Mouse (Mus musculus): ENCODE measurements at regions not wholly inside any gene's neighbourhood (a gene's known extent, or its start where the extent isn't known, plus 50 kb on each side); places are given as distances from the start of the nearest gene placed in this dataset.

DNA sequence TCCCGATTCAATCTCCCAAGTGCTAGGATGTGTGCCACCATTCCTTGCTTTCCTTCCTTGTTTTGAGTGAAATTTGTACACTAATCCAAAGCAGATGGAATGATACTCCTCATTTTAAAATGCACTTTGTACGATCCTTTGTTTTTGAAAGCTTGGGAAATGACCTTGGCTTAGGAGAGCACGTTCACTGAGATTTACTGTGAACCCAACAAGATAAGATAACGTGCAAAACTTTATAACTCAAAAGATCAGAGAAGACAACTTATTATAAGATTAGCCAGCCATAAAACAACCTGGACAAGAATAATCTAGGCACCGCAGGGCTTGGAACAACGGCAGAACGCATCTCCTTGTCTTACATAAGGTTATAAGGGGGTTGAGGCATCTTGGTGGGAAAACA lies 134.6 kb upstream of the Rxylt1 start:
- no peaks in the 10 kb centered on the region for H3K79me2 ChIP-seq (ENCODE audit: control insufficient read depth, insufficient read depth)
- TF ChIP-seq USF1 (IDR thresholded peaks at IDR 0.05; ENCODE audit: low read depth) (no peak), FOSL1 (IDR thresholded peaks at IDR 0.05; ENCODE audit: insufficient read depth, low read length, poor library complexity, severe bottlenecking) (no peak), CEBPB (IDR thresholded peaks at IDR 0.05; ENCODE audit: low read depth) (no peak), CTCF (IDR thresholded peaks at IDR 0.05; ENCODE audit: control insufficient read depth, insufficient read depth, insufficient read length) (no peak), MAX (IDR thresholded peaks at IDR 0.05) (no peak), MYOD1 (IDR thresholded peaks at IDR 0.05; ENCODE audit: control insufficient read depth, insufficient read length, low read depth) (no peak), MYOG (IDR thresholded peaks at IDR 0.05; ENCODE audit: control insufficient read depth, extremely low read depth, insufficient read length) (no peak)
- H3K79me3 ChIP-seq (ENCODE audit: low read depth): no peaks in the 10 kb centered on the region
- H3K36me3 ChIP-seq (ENCODE audit: control insufficient read depth, insufficient read depth): no peaks in the 10 kb centered on the region
- H3K27me3 ChIP-seq (ENCODE audit: control insufficient read depth, insufficient read depth, insufficient read length): no peaks in the 10 kb centered on the region
- no peak overlapping the region for H3K4me3 ChIP-seq (ENCODE audit: insufficient read depth, poor library complexity, severe bottlenecking)
- no peak overlapping the region for H3ac ChIP-seq (ENCODE audit: control insufficient read depth, insufficient read length, low read depth)

GRCm38 (mm10) chr10:122230746-122231145 lies 133.6 kb upstream of the Rxylt1 start:
- Histone ChIP-seq H3K36me3 (ENCODE audit: control insufficient read depth, insufficient read depth) (no peaks in the 10 kb centered on the region), H3K79me2 (ENCODE audit: control insufficient read depth, insufficient read depth) (no peaks in the 10 kb centered on the region), H3ac (ENCODE audit: control insufficient read depth, insufficient read length, low read depth) (no peak overlapping the region), H3K4me3 (ENCODE audit: insufficient read depth, poor library complexity, severe bottlenecking) (no peak overlapping the region), H3K27me3 (ENCODE audit: control insufficient read depth, insufficient read depth, insufficient read length) (no peaks in the 10 kb centered on the region), H3K79me3 (ENCODE audit: low read depth) (no peaks in the 10 kb centered on the region)
- no peak for TF ChIP-seq MYOD1 (IDR thresholded peaks at IDR 0.05; ENCODE audit: control insufficient read depth, insufficient read length, low read depth)
- no peak for TF ChIP-seq CEBPB (IDR thresholded peaks at IDR 0.05; ENCODE audit: low read depth)

- no peaks in the 10 kb centered on the region for H3K27me3 ChIP-seq (ENCODE audit: control insufficient read depth, insufficient read depth, insufficient read length)
- TF ChIP-seq MYOD1 (IDR thresholded peaks at IDR 0.05; ENCODE audit: control insufficient read depth, insufficient read length, low read depth) (no peak), USF1 (IDR thresholded peaks at IDR 0.05; ENCODE audit: low read depth) (no peak), CTCF (IDR thresholded peaks at IDR 0.05; ENCODE audit: control insufficient read depth, insufficient read depth, insufficient read length) (no peak), MAX (IDR thresholded peaks at IDR 0.05) (no peak), CEBPB (IDR thresholded peaks at IDR 0.05; ENCODE audit: low read depth) (no peak), FOSL1 (IDR thresholded peaks at IDR 0.05; ENCODE audit: insufficient read depth, low read length, poor library complexity, severe bottlenecking) (no peak), MYOG (IDR thresholded peaks at IDR 0.05; ENCODE audit: control insufficient read depth, extremely low read depth, insufficient read length) (no peak)
Measured at GRCm38 (mm10) chr10:122225679-122226078, 128.5 kb upstream of the Rxylt1 start.

DNA sequence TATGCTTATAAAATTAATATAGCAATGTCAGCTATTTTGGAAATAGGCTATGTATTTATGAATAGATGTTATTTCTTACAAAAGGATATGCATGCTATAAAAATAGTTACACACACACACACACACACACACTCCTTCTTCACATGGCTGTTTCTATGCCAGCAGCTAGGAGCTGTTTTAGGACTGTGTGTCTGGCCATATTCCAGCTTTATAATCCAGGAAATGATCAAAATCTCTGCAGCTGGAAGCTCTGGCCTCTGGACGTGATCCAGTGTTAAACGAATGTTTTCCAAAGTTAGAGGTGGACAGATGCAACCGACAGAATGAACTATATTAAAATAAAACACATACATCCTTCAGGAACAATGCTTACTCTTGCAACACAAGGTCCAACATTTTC lies 125.9 kb upstream of the Rxylt1 start:
- Histone ChIP-seq H3K36me3 (ENCODE audit: control insufficient read depth, insufficient read depth) (no peaks in the 10 kb centered on the region), H3K79me2 (ENCODE audit: control insufficient read depth, insufficient read depth) (no peaks in the 10 kb centered on the region), H3K79me3 (ENCODE audit: low read depth) (no peaks in the 10 kb centered on the region), H3ac (ENCODE audit: control insufficient read depth, insufficient read length, low read depth) (no peak overlapping the region), H3K4me3 (ENCODE audit: insufficient read depth, poor library complexity, severe bottlenecking) (no peak overlapping the region), H3K27me3 (ENCODE audit: control insufficient read depth, insufficient read depth, insufficient read length) (no peaks in the 10 kb centered on the region)
- no peak for TF ChIP-seq USF1 (IDR thresholded peaks at IDR 0.05; ENCODE audit: low read depth)
- no peak for TF ChIP-seq CTCF (IDR thresholded peaks at IDR 0.05; ENCODE audit: control insufficient read depth, insufficient read depth, insufficient read length)
- TF ChIP-seq MYOD1 (IDR thresholded peaks at IDR 0.05; ENCODE audit: control insufficient read depth, insufficient read length, low read depth): no peak
- TF ChIP-seq MAX (IDR thresholded peaks at IDR 0.05): no peak
- no peak for TF ChIP-seq MYOG (IDR thresholded peaks at IDR 0.05; ENCODE audit: control insufficient read depth, extremely low read depth, insufficient read length)
- no peak for TF ChIP-seq FOSL1 (IDR thresholded peaks at IDR 0.05; ENCODE audit: insufficient read depth, low read length, poor library complexity, severe bottlenecking)
- TF ChIP-seq CEBPB (IDR thresholded peaks at IDR 0.05; ENCODE audit: low read depth): no peak

More at GRCm38 (mm10) chr10:122225679-122226078, 128.5 kb upstream of the Rxylt1 start:
- H3K79me3 ChIP-seq (ENCODE audit: low read depth): no peaks in the 10 kb centered on the region
- H3K4me3 ChIP-seq (ENCODE audit: insufficient read depth, poor library complexity, severe bottlenecking): no peak overlapping the region
- no peaks in the 10 kb centered on the region for H3K79me2 ChIP-seq (ENCODE audit: control insufficient read depth, insufficient read depth)
- H3ac ChIP-seq (ENCODE audit: control insufficient read depth, insufficient read length, low read depth): no peak overlapping the region
- H3K36me3 ChIP-seq (ENCODE audit: control insufficient read depth, insufficient read depth): no peaks in the 10 kb centered on the region

DNA sequence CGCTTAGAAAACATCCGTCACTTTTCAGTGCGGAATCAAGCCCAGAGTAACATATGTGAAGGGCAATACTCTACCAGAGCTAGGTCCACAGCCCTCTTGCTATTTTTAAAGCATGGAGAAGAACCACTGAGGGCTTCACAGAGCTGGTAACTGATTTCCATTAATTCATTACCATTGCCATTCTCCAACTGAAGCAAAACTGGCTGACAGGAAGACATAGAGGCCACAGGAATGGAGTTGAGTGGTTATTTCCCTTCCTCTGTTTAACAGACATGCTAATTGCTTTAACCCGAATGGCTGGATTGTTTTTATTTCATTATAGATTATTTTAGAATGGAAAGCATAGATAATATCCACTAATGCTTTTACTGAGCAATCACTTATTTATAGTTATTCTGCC lies 120.4 kb upstream of the Rxylt1 start:
- Histone ChIP-seq H3K79me3 (ENCODE audit: low read depth) (no peaks in the 10 kb centered on the region), H3K79me2 (ENCODE audit: control insufficient read depth, insufficient read depth) (no peaks in the 10 kb centered on the region), H3K36me3 (ENCODE audit: control insufficient read depth, insufficient read depth) (no peaks in the 10 kb centered on the region), H3ac (ENCODE audit: control insufficient read depth, insufficient read length, low read depth) (no peak overlapping the region), H3K4me3 (ENCODE audit: insufficient read depth, poor library complexity, severe bottlenecking) (no peak overlapping the region), H3K27me3 (ENCODE audit: control insufficient read depth, insufficient read depth, insufficient read length) (no peaks in the 10 kb centered on the region)
- TF ChIP-seq MYOG (IDR thresholded peaks at IDR 0.05; ENCODE audit: control insufficient read depth, extremely low read depth, insufficient read length) (no peak), USF1 (IDR thresholded peaks at IDR 0.05; ENCODE audit: low read depth) (no peak), MAX (IDR thresholded peaks at IDR 0.05) (no peak), MYOD1 (IDR thresholded peaks at IDR 0.05; ENCODE audit: control insufficient read depth, insufficient read length, low read depth) (no peak), CEBPB (IDR thresholded peaks at IDR 0.05; ENCODE audit: low read depth) (no peak), FOSL1 (IDR thresholded peaks at IDR 0.05; ENCODE audit: insufficient read depth, low read length, poor library complexity, severe bottlenecking) (no peak), CTCF (IDR thresholded peaks at IDR 0.05; ENCODE audit: control insufficient read depth, insufficient read depth, insufficient read length) (no peak)

DNA sequence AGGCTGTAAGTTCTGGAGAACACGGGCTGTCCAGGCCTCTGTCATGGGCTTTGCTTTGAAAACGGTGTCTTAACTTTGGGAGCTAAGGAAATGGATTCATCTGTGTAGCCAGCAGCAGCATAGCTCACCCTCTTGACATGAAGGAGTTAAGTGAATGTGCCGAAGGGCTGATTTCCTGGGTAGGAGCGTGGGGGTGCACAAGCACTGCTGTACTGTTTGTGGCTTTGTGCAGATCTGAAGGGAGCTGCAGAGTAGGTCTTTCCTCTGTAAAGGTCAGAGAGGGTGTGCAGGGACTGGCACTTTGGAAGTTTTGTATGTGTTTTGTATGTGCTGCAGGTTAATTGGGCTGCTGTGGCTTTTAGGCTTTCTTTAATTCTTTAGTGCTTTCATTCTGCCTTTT lies 102.6 kb upstream of the Rxylt1 start:
- TF ChIP-seq FOSL1 (IDR thresholded peaks at IDR 0.05; ENCODE audit: insufficient read depth, low read length, poor library complexity, severe bottlenecking) (no peak), MAX (IDR thresholded peaks at IDR 0.05) (no peak), USF1 (IDR thresholded peaks at IDR 0.05; ENCODE audit: low read depth) (no peak), MYOG (IDR thresholded peaks at IDR 0.05; ENCODE audit: control insufficient read depth, extremely low read depth, insufficient read length) (no peak), CTCF (IDR thresholded peaks at IDR 0.05; ENCODE audit: control insufficient read depth, insufficient read depth, insufficient read length) (no peak), MYOD1 (IDR thresholded peaks at IDR 0.05; ENCODE audit: control insufficient read depth, insufficient read length, low read depth) (no peak), CEBPB (IDR thresholded peaks at IDR 0.05; ENCODE audit: low read depth) (no peak)
- Histone ChIP-seq H3K79me3 (ENCODE audit: low read depth) (no peaks in the 10 kb centered on the region), H3ac (ENCODE audit: control insufficient read depth, insufficient read length, low read depth) (no peak overlapping the region), H3K27me3 (ENCODE audit: control insufficient read depth, insufficient read depth, insufficient read length) (no peaks in the 10 kb centered on the region), H3K4me3 (ENCODE audit: insufficient read depth, poor library complexity, severe bottlenecking) (no peak overlapping the region), H3K36me3 (ENCODE audit: control insufficient read depth, insufficient read depth) (no peaks in the 10 kb centered on the region), H3K79me2 (ENCODE audit: control insufficient read depth, insufficient read depth) (no peaks in the 10 kb centered on the region)

All from C2C12 (cell line).